Mouse (Mus musculus): Measurements from ENCODE around the gene Rapgef4.

DNA sequence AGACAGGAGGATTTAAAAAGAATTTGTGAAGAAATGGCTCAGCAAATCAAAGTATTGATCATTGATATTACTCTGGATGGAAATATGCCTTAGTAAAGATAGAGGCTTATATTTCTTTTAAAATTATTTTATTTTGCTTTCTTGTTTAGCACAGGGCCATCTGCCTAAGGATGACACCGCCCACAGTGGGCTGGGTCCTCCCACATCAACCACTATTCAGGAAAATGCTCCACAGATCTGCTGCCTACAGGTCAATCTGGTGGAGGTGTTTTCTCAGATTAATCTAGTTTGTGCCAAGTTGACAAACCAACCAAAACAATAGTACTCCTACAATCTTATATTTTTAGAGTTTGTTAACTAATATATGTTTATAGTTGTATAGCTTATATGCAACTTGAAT is 44.3 kb upstream of the Rapgef4 start:
- TF ChIP-seq CTCF (IDR thresholded peaks at IDR 0.05; ENCODE audit: low read depth) (no peak), EP300 (optimal IDR thresholded peaks at IDR 0.05) (no peak)

Measured in stomach, postnatal 0 days (tissue).